Mouse (Mus musculus): Measurements from ENCODE around the gene Xrcc6. TPM values are rescaled to one million over a fixed set of nuclear protein-coding genes. Genes with fewer than 3 reads are reported as not detected.

Gene Xrcc6
- 43.1 and 46.7 TPM in 2 replicates for polyA plus RNA-seq (2015; fragmentation: Nextera tagmentation; extraction: Ambion mirVana)

DNA sequence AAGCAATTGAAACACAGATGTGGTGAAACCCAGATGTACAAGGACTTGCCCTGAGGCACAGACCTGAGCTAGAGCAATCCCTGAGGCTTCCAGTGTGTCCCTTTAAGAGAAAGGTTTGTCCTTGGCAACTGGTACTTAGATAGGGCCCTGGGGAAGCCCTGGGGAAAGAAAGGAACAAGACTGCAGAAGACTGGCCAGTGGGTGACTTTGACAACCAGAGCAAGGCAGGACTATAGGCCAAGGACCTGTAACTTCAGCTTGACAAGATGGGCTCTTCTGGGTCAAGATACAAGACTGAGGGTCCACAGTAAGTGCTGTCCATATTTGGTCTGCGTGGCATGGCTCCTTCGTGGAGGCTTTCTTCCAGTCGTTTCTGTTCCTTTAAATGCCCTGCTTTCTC lies at the start of gene Xrcc6:
Xrcc6 (plus strand) TSS at position 190 of the 400 bp plus-strand sequence.
- Histone ChIP-seq H3K4me1 (peaks cover 2% of the 10 kb centered on the region; the same call in 1 of the 2 replicates), H3K27me3 (replicated peaks) (no peaks in the 10 kb centered on the region), H3K9ac (no peak within 1 kb of the TSS), H3K27ac (no peak within 1 kb of the TSS), H3K9me3 (no peaks in the 10 kb centered on the region), H3K4me3 (no peak within 1 kb of the TSS), H3K4me2 (no peak within 1 kb of the TSS), H3K36me3 (replicated peaks) (no peaks in the 10 kb centered on the region; the same call in 1 of the 2 replicates)
- ATAC-seq (replicated peaks): no peak
- 88% methylated on average over 3 of the region's 3 CpGs for WGBS

DNA sequence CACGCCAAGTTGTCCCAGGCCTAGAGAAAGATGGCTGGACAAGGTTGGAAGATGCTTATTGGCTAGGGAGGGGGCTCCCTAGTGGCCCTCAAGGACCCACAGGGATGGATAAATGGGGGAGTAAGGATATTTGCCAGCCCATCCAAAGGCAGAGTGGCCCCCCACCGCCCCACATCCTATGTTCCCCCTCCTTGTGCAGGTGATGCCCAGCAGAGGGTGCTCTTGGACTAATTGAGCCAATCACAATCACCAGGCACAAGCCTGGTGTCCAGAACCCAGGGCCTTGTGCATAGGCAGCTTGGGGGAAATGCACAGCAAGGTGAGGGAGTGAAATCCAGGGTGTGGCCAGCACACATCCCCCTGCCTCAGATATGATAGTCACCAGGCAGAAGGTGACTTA lies 49.4 kb upstream of the Xrcc6 start:
- Histone ChIP-seq H3K27ac (peak overlapping the region; percentile 93), H3K4me2 (peak overlapping the region; percentile 66), H3K9me3 (no peaks in the 10 kb centered on the region), H3K4me1 (peaks cover 36% of the 10 kb centered on the region), H3K27me3 (replicated peaks) (no peaks in the 10 kb centered on the region), H3K9ac (peak overlapping the region; percentile 79), H3K36me3 (replicated peaks) (0 out of 2 replicates have a peak, but pooled peaks cover 6% of the 10 kb centered on the region), H3K4me3 (peak overlapping the region; percentile 62)
- peak; percentile 21; the same call in 1 of the 2 replicates for ATAC-seq (replicated peaks)
- 15% methylated on average over 2 of the region's 2 CpGs for WGBS

- Histone ChIP-seq H3K4me3 (no peak overlapping the region), H3K4me1 (peaks cover 39% of the 10 kb centered on the region), H3K27ac (peak overlapping the region; percentile 23; the same call in 1 of the 2 replicates), H3K9me3 (no peaks in the 10 kb centered on the region), H3K27me3 (replicated peaks) (no peaks in the 10 kb centered on the region), H3K4me2 (peak overlapping the region; percentile 66), H3K9ac (no peak overlapping the region), H3K36me3 (replicated peaks) (0 out of 2 replicates have a peak, but pooled peaks cover 6% of the 10 kb centered on the region)
- 89% methylated on average over 10 of the region's 10 CpGs for WGBS
- ATAC-seq (replicated peaks): no peak
These were observed 48.4 kb upstream of the Xrcc6 start for GRCm38 (mm10) chr15:81939157-81939715.

DNA sequence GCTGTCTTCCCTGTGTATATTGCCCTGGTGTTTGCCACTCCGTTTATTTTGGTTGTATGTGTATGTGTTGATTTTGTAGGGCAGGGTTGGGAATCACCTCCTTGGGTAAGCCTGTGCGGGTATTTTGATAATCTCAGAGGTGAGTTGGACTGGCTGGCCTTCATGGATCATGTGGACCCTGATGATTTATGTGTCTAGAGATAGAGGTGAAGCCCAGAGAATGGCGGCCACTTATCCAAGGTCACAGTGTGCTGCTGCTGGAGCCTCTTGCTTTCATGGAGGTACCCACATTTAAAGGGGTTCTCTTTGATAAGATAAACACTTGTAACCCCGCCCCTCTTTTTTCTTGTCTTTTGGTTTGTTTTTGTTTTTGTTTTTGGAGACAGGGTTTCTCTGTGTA lies 47.9 kb upstream of the Xrcc6 start:
- no peak overlapping the region for H3K4me3 ChIP-seq
- WGBS: 92% methylated on average over 4 of the region's 4 CpGs

GRCm38 (mm10) chr15:81940219-81940618 lies 47.4 kb upstream of the Xrcc6 start:
- Histone ChIP-seq H3K4me1 (peaks cover 39% of the 10 kb centered on the region), H3K9me3 (no peaks in the 10 kb centered on the region), H3K4me2 (no peak overlapping the region), H3K36me3 (replicated peaks) (0 out of 2 replicates have a peak, but pooled peaks cover 6% of the 10 kb centered on the region), H3K27ac (no peak overlapping the region), H3K4me3 (no peak overlapping the region), H3K27me3 (replicated peaks) (no peaks in the 10 kb centered on the region), H3K9ac (no peak overlapping the region)
- no peak for ATAC-seq (replicated peaks)
- WGBS: 93% methylated on average over 5 of the region's 5 CpGs

More for the DNA sequence above, 47.9 kb upstream of the Xrcc6 start:
- no peak overlapping the region for H3K27ac ChIP-seq
- H3K4me1 ChIP-seq: peaks cover 39% of the 10 kb centered on the region
- H3K36me3 ChIP-seq (replicated peaks): 0 out of 2 replicates have a peak, but pooled peaks cover 6% of the 10 kb centered on the region
- H3K9ac ChIP-seq: no peak overlapping the region
- no peak for ATAC-seq (replicated peaks)
- no peak overlapping the region for H3K4me2 ChIP-seq
- no peaks in the 10 kb centered on the region for H3K9me3 ChIP-seq
- no peaks in the 10 kb centered on the region for H3K27me3 ChIP-seq (replicated peaks)

- no peak overlapping the region for H3K27ac ChIP-seq
- H3K4me1 ChIP-seq: peaks cover 37% of the 10 kb centered on the region
- no peaks in the 10 kb centered on the region for H3K27me3 ChIP-seq (replicated peaks)
- WGBS: 95% methylated on average over 2 of the region's 2 CpGs
- H3K36me3 ChIP-seq (replicated peaks): 0 out of 2 replicates have a peak, but pooled peaks cover 6% of the 10 kb centered on the region
- no peak for ATAC-seq (replicated peaks)
- H3K9me3 ChIP-seq: no peaks in the 10 kb centered on the region
- H3K4me2 ChIP-seq: no peak overlapping the region
- no peak overlapping the region for H3K9ac ChIP-seq
- no peak overlapping the region for H3K4me3 ChIP-seq
These were observed 46.6 kb upstream of the Xrcc6 start for GRCm38 (mm10) chr15:81941010-81941409.

- no peak overlapping the region for H3K27ac ChIP-seq
- H3K9me3 ChIP-seq: no peaks in the 10 kb centered on the region
- H3K36me3 ChIP-seq (replicated peaks): peaks cover 14% of the 10 kb centered on the region; the same call in 1 of the 2 replicates
- no peak overlapping the region for H3K9ac ChIP-seq
- no peak for ATAC-seq (replicated peaks)
- H3K4me3 ChIP-seq: no peak overlapping the region
- H3K4me2 ChIP-seq: no peak overlapping the region
- no peaks in the 10 kb centered on the region for H3K27me3 ChIP-seq (replicated peaks)
- 8% methylated on average over 9 of the region's 9 CpGs for WGBS
- H3K4me1 ChIP-seq: peaks cover 19% of the 10 kb centered on the region
These were observed 44.4 kb upstream of the Xrcc6 start for GRCm38 (mm10) chr15:81943176-81943749.

DNA sequence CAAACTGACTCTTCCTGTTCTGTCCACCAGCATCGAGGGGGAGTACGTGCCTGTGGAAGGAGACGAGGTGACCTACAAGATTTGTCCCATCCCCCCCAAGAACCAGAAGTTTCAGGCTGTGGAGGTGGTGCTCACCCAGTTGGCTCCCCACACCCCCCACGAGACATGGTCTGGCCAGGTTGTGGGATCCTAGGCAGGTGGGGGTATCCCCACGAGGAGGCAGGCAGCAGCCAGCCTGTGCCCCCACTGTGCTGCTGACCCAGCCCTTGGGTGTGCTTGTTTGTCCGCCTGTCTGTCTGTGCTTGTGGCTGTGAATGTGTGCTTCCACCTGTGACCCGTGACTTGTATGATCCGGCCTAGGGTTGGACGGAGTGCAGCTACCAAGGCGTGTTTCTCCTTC lies 38.6 kb upstream of the Xrcc6 start:
- WGBS: 84% methylated on average over 10 of the region's 10 CpGs
- Histone ChIP-seq H3K4me1 (no peaks in the 10 kb centered on the region), H3K4me2 (no peak overlapping the region), H3K9ac (no peak overlapping the region), H3K9me3 (no peaks in the 10 kb centered on the region), H3K4me3 (no peak overlapping the region), H3K36me3 (replicated peaks) (peaks cover 30% of the 10 kb centered on the region; the same call in 1 of the 2 replicates), H3K27me3 (replicated peaks) (no peaks in the 10 kb centered on the region), H3K27ac (no peak overlapping the region)
- no peak for ATAC-seq (replicated peaks)

DNA sequence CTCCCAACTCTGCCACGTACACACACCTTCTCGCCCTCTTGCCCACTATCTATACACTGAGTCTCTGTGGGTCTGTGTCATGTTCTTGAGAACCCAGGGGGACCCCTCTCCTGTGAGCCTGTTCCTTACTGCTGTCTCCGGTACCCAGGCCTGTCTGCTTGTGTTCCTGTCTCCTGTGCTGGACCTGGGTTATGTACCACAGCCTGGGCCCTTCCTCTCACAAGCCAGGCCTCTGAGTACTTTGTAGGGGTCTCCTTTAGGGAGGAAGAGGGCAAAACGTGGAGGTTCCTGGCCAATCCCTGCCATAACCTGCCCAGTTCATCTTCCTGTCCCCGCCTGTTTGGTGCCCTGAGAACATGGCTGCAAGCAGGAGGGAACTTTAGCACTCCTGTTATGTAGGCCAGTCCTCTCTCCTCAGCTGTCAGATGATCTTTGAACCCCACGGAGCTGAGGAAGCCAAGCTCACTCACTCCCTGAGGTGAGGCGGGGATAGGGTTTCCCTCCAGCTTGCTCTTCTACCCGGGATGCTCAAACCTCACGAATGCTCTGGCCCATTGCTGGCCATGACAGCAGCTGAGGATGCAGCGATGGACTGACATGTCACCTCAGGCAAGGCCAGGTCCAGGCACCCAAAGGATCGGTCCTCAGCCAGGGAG lies 38.0 kb upstream of the Xrcc6 start:
- no peak overlapping the region for H3K27ac ChIP-seq
- H3K4me2 ChIP-seq: no peak overlapping the region
- no peaks in the 10 kb centered on the region for H3K27me3 ChIP-seq (replicated peaks)
- no peaks in the 10 kb centered on the region for H3K9me3 ChIP-seq
- WGBS: 74% methylated on average over 11 of the region's 11 CpGs
- no peaks in the 10 kb centered on the region for H3K4me1 ChIP-seq
- no peak overlapping the region for H3K9ac ChIP-seq
- peaks cover 32% of the 10 kb centered on the region; the same call in 1 of the 2 replicates for H3K36me3 ChIP-seq (replicated peaks)
- ATAC-seq (replicated peaks): no peak
- no peak overlapping the region for H3K4me3 ChIP-seq

GRCm38 (mm10) chr15:81950716-81951115 lies 36.9 kb upstream of the Xrcc6 start:
- peaks cover 42% of the 10 kb centered on the region for H3K36me3 ChIP-seq (replicated peaks)
- H3K4me2 ChIP-seq: no peak overlapping the region
- no peak overlapping the region for H3K27ac ChIP-seq
- no peaks in the 10 kb centered on the region for H3K27me3 ChIP-seq (replicated peaks)
- H3K9ac ChIP-seq: no peak overlapping the region
- ATAC-seq (replicated peaks): no peak
- H3K4me3 ChIP-seq: no peak overlapping the region
- no peaks in the 10 kb centered on the region for H3K4me1 ChIP-seq
- 87% methylated on average over 5 of the region's 5 CpGs for WGBS
- H3K9me3 ChIP-seq: no peaks in the 10 kb centered on the region

GRCm38 (mm10) chr15:81951159-81951558 lies 36.5 kb upstream of the Xrcc6 start:
- H3K4me3 ChIP-seq: no peak overlapping the region
- no peaks in the 10 kb centered on the region for H3K27me3 ChIP-seq (replicated peaks)
- ATAC-seq (replicated peaks): no peak
- H3K36me3 ChIP-seq (replicated peaks): peaks cover 42% of the 10 kb centered on the region
- no peak overlapping the region for H3K27ac ChIP-seq
- H3K9me3 ChIP-seq: no peaks in the 10 kb centered on the region
- H3K4me2 ChIP-seq: no peak overlapping the region
- WGBS: 92% methylated on average over 9 of the region's 9 CpGs
- H3K9ac ChIP-seq: no peak overlapping the region
- no peaks in the 10 kb centered on the region for H3K4me1 ChIP-seq

- Histone ChIP-seq H3K27ac (no peak overlapping the region), H3K36me3 (replicated peaks) (peaks cover 34% of the 10 kb centered on the region), H3K27me3 (replicated peaks) (no peaks in the 10 kb centered on the region), H3K9me3 (no peaks in the 10 kb centered on the region), H3K4me3 (no peak overlapping the region), H3K9ac (no peak overlapping the region), H3K4me2 (no peak overlapping the region), H3K4me1 (no peaks in the 10 kb centered on the region)
- WGBS: 93% methylated on average over 4 of the region's 4 CpGs
- no peak for ATAC-seq (replicated peaks)
These were observed 35.3 kb upstream of the Xrcc6 start for GRCm38 (mm10) chr15:81952310-81952709.
